Mouse (Mus musculus) embryonic fibroblast, embryonic 13.5 days (primary cell): ENCODE measurements around the gene Cecr2. TPM values are rescaled to one million over a fixed set of nuclear protein-coding genes. Genes with fewer than 3 reads are reported as not detected.

Source experiments
- H3K27ac ChIP-seq: 2 replicates; pipeline ENCODE4 v1.5.1; 2012; ENCODE audit warnings: low read length, control low read depth, inconsistent platforms; ENCODE audit not compliant: insufficient read depth
- H3K4me1 ChIP-seq: 2 replicates; pipeline ENCODE4 v1.6.1; 2011; ENCODE audit warnings: low read length; ENCODE audit not compliant: control insufficient read depth, insufficient read depth
- H3K4me3 ChIP-seq: 2 replicates; pipeline ENCODE4 v1.5.1; 2011; ENCODE audit warnings: mild to moderate bottlenecking, control low read depth, low read length; ENCODE audit not compliant: insufficient read depth
- CTCF ChIP-seq: IDR thresholded peaks from 2 replicates; pipeline ENCODE4 v1.5.1; 2011; ENCODE audit warnings: mild to moderate bottlenecking, control low read depth, low read length, moderate library complexity, borderline replicate concordance; ENCODE audit not compliant: insufficient read depth
- POLR2A ChIP-seq: IDR thresholded peaks from 2 replicates; pipeline ENCODE4 v1.6.1; 2011; ENCODE audit warnings: low read depth, mild to moderate bottlenecking, control low read depth, low read length, moderate library complexity
- polyA plus RNA-seq: library from polyadenylated mRNA; stranded (reverse); fragments of >200 nt; gene quantifications from 2 replicates; pipeline ENCODE4 v1.2.4, GENCODE M21; 2011; ENCODE audit warnings: low read depth; ENCODE audit not compliant: missing spikeins, insufficient read length

Cecr2 gene
- not detected in 2 replicates for polyA plus RNA-seq

DNA sequence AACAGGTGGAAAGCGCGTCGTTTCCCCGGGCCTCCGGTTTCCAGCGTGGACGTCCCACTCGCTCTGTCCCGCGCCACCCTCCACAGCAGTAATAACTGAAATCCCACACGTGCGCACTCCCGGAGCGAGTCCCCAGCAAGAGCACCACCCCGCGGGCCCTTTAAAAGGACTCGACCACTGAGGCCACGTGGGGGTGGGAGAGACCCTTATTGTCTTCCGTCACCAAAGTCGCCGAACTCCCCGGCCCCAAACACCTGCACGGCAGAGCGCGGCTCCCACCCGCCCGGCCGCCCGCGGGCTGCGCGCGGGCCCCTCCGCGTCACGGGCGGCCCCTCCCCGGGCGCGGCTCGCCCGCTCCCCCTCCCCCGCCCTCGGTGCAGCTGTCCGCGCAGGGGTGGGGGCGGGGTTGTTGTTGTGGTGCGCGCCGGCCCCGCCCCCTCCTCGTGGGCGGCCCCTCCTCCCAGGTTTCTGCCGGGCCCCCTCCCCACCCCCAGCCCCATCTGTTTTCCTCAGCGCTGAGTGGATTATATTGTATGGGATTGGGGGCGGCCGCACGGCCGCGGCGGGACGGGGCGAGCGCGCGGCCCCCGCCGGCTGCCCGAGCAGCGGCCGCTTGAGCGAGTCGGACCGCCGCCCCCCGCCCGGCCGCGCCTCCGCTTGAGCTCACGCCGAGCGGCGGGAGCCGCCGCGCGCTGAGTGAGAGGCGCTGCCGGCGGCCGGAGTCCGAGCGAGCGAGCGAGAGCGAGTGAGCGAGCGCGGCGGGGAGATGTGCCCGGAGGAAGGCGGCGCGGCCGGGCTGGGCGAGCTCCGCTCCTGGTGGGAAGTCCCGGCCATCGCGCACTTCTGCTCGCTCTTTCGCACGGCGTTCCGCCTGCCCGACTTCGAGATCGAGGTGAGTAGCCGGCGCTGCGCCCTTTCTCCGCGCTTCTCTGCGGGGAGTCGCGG is at the start of gene Cecr2:
Gene Cecr2 (plus strand): TSS at position 554 of the 945 bp plus-strand sequence.
- no peaks in the 10 kb centered on the region for H3K4me1 ChIP-seq
- TF ChIP-seq CTCF: no peak
- no peak for TF ChIP-seq POLR2A

GRCm38 (mm10) chr6:120617586-120617985 is 48.6 kb upstream of the Cecr2 start:
- TF ChIP-seq CTCF (no peak), POLR2A (no peak)
- no peaks in the 10 kb centered on the region for H3K4me1 ChIP-seq
- no peak overlapping the region for H3K4me3 ChIP-seq
- H3K27ac ChIP-seq: no peak overlapping the region

More for the DNA sequence above, at the start of gene Cecr2:
- H3K27ac ChIP-seq: no peak within 1 kb of the TSS
- peak within 1 kb of the TSS; percentile 53 for H3K4me3 ChIP-seq

DNA sequence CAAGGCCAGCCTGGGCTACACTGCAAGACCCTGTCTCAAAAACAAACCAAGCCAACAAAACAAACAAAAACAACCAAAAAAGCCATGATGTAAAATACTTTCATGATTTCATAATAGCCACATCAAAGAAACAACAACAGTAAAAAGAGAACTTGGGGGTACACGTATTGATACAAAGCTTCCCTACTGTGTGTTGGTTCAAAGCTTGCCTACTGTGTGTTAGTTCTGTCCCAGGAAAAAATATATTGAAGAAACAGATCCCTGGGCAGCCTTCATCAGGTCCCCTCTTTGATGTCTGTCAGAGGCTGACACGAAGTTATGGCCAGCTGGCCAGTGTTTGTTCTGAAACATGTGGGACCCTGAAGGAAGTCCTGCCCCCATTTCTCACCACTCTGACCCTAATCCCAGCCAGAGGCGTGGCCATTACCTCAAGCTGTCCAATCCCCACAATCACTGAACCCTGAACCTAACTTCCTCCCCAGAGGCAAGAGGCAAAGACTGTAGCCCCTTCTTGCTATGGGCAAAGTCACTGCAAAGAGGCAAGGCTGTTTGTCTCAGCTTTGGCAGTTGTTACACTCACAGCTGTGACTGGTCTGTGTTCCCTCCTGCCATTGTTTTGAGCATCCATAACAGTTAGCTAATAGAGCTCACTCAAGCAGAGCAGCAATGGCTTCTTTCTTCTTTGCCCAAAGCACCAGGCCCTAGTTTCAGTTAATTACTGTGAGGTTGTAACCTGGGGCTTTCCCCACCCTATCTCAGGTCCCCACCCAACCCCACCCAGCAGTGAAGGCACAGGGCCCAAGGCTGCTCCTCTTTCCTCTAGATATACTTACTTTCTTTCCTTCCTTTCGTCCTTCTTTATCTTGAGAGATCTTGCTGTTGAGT is 47.4 kb upstream of the Cecr2 start:
- Histone ChIP-seq H3K4me1 (no peaks in the 10 kb centered on the region), H3K27ac (no peak overlapping the region), H3K4me3 (no peak overlapping the region)
- no peak for TF ChIP-seq CTCF
- no peak for TF ChIP-seq POLR2A

DNA sequence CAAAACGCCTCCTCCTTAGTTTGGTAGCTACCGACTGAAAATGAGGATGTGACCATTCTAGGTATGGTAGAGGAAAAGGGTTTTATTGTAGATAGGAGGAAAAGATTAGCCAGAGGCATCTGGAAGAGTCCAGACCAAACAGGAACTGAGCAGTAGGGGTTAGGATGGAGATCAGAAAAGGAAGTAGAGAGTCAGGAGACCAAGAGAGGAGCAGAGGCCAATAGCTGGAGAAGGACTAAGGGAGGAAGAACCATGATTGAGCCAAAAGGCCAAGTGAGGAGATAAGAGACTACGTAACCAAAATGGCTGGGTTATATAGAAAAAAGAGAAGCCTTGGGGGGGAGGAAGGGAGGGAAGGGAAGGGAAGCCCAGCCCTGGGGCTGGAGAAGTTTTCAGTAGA is 46.0 kb upstream of the Cecr2 start:
- Histone ChIP-seq H3K4me1 (no peaks in the 10 kb centered on the region), H3K4me3 (no peak overlapping the region), H3K27ac (no peak overlapping the region)
- TF ChIP-seq CTCF (no peak), POLR2A (no peak)

DNA sequence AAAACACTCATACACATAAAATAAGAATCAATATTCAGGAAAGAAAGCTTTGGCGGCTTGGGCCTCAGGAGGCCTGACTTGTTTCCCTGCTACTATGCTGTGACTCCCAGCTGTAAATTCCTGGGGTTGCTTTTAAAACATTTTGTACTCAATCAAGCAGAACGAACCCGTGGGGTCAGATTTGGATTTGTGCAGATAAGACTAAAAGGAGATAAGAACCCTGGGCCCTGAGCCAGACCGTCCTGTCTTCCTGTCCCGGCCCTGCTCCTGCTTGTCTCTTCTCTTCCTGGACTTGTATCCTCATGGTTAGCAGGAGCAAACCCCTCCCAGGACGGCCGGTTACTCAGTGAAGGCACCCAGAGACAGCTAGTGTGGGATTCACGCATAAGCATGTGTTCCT is 41.1 kb upstream of the Cecr2 start:
- Histone ChIP-seq H3K4me1 (no peaks in the 10 kb centered on the region), H3K27ac (no peak overlapping the region), H3K4me3 (no peak overlapping the region)
- no peak for TF ChIP-seq CTCF
- TF ChIP-seq POLR2A: no peak

- no peaks in the 10 kb centered on the region for H3K4me1 ChIP-seq
- no peak for TF ChIP-seq CTCF
- TF ChIP-seq POLR2A: no peak
- no peak overlapping the region for H3K4me3 ChIP-seq
- no peak overlapping the region for H3K27ac ChIP-seq
These were observed 39.1 kb upstream of the Cecr2 start for GRCm38 (mm10) chr6:120627096-120627495.

- Histone ChIP-seq H3K27ac (no peak overlapping the region), H3K4me1 (no peaks in the 10 kb centered on the region), H3K4me3 (no peak overlapping the region)
- no peak for TF ChIP-seq CTCF
- no peak for TF ChIP-seq POLR2A
These were observed 37.2 kb upstream of the Cecr2 start for GRCm38 (mm10) chr6:120628963-120629362.

GRCm38 (mm10) chr6:120635391-120636028 is 30.7 kb upstream of the Cecr2 start:
- no peak overlapping the region for H3K4me3 ChIP-seq
- H3K4me1 ChIP-seq: no peaks in the 10 kb centered on the region
- no peak overlapping the region for H3K27ac ChIP-seq
- TF ChIP-seq CTCF (no peak), POLR2A (no peak)

DNA sequence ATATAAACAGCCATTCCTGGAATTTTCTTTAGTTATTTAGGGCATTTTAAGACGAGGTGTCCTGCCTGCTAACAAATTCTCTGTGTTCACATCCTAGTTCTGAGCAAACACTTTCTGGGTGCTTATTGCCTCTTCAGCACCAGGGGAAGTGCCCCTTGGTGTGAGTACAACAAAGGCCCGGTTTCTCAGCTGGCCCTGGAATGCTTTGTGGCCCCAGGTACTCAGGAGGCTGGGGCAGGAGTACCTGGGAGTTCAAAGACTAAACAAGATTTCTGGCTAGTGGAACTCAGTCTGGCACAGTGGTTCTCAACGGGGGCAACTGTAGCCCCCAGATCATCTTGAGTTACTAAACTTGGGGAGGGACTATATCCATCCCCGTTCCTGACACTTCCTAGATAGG is 26.6 kb upstream of the Cecr2 start:
- no peaks in the 10 kb centered on the region for H3K4me1 ChIP-seq
- H3K4me3 ChIP-seq: no peak overlapping the region
- no peak for TF ChIP-seq CTCF
- TF ChIP-seq POLR2A: no peak
- H3K27ac ChIP-seq: no peak overlapping the region

DNA sequence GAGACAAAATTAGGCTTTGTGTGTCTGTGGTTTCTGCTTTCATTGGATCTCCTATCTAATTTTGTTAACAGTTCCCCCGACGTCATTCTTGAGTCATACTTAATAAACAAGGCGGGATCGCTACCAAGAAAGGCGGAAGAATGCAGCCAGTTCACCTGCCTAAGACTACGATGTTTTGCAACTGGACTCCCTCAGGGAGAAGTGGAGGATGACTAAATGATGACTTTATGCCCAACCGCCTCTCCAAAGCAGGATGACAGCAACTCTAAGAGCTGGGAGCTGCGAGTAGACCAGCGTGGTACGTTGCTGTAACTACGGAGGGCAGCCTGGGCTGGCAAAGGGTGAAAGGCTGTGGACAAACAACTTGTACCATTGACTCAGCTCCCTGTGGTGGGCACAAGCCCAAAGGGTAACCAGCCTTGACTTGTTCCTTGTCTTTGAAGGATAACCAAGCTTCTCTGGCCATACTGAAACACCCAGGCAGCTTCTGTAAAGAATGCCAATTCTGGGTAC is 24.2 kb upstream of the Cecr2 start:
- H3K4me3 ChIP-seq: no peak overlapping the region
- H3K27ac ChIP-seq: no peak overlapping the region
- no peaks in the 10 kb centered on the region for H3K4me1 ChIP-seq
- TF ChIP-seq CTCF (no peak), POLR2A (no peak)
